Mouse (Mus musculus) heart, postnatal 25 days (tissue): ENCODE results near the gene Ppm1j. TPM values are rescaled to one million over a fixed set of nuclear protein-coding genes. Genes with fewer than 3 reads are reported as not detected.
"Not testable (repeated sequence)": the region's sequence is repeated elsewhere in the genome, so short reads cannot be mapped to it uniquely, and the experiment has no call there.

Experiments used
- DNase-seq: peaks from one replicate; pipeline ENCODE4 v3.0.0; 2022; ENCODE audit warnings: low spot score
- intact Hi-C: fragments of 180-260 bp; cut with DNase I; formaldehyde crosslinking; loops from one replicate; pipeline ENCODE4 v1.15.1; 2025
- total RNA-seq, 2 experiments: library from RNA; stranded (reverse); gene quantifications; 2 replicates each; pipeline ENCODE4 v1.2.3; 2021

Gene Ppm1j
- total RNA-seq, 2 experiments from 2014 or later: 22.4 to 26.6 TPM

GRCm38 (mm10) chr3:104801481-104801880 is 20.6 kb downstream of the Ppm1j start:
- DNase-seq: no peak
- intact Hi-C loops: no loop called here

- DNase-seq: no peak
- intact Hi-C loops: no loop called here
These were observed 23.5 kb downstream of the Ppm1j start for GRCm38 (mm10) chr3:104804312-104804711.

GRCm38 (mm10) chr3:104805539-104805938 is 24.7 kb downstream of the Ppm1j start:
- DNase-seq: no peak
- intact Hi-C loops: no loop called here

- no peak for DNase-seq
- intact Hi-C loops: no loop called here
These were observed 30.9 kb downstream of the Ppm1j start for GRCm38 (mm10) chr3:104811752-104812151.

- intact Hi-C loops: no loop called here
These were observed 31.4 kb downstream of the Ppm1j start for GRCm38 (mm10) chr3:104812254-104812653.

GRCm38 (mm10) chr3:104813227-104813626 is 32.4 kb downstream of the Ppm1j start:
- intact Hi-C loops, DNase-seq: not testable (repeated sequence)

More at GRCm38 (mm10) chr3:104812254-104812653, 31.4 kb downstream of the Ppm1j start:
- no peak for DNase-seq

DNA sequence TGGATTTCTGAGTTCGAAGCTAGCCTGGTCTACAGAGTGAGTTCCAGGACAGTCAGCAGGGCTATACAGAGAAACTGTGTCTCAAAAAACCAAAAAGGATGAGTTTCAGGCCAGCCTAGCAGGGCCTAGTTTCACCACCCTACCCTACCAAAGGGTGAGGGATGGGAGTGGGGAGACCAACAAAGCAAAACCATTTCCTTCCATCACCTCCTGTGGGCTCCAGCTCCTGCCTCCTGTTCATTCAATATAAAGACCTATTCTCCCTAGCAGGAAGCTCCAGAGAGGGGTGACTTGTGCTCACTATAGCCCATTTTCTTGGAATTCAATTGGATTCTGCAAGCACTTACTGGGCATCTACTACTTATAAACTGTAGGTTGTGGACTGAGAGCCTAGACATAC is 33.9 kb downstream of the Ppm1j start:
- no peak for DNase-seq
- intact Hi-C loops: no loop called here

- no peak for DNase-seq
- intact Hi-C loops: no loop called here
These were observed 34.5 kb downstream of the Ppm1j start for GRCm38 (mm10) chr3:104815346-104815745.

DNA sequence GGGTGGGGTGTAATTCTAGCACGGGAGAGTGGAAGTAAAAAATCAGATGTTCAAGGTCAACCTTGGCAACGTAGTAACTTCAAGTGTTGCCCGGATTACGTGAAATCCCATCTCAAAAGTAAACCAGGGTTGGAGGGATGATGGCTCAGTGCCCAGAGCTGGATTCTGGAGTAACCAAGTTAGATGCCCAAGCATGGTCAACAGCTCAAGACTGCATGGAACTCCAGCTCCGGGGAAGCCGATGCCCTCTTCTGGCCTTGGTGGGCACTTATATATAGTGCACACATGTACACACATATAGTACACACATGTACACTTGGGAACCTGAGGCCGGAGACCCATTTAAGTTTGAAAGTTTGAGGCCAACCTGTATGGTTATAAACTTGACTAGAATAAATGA is 35.3 kb downstream of the Ppm1j start:
- no peak for DNase-seq
- intact Hi-C loops: no loop called here

DNA sequence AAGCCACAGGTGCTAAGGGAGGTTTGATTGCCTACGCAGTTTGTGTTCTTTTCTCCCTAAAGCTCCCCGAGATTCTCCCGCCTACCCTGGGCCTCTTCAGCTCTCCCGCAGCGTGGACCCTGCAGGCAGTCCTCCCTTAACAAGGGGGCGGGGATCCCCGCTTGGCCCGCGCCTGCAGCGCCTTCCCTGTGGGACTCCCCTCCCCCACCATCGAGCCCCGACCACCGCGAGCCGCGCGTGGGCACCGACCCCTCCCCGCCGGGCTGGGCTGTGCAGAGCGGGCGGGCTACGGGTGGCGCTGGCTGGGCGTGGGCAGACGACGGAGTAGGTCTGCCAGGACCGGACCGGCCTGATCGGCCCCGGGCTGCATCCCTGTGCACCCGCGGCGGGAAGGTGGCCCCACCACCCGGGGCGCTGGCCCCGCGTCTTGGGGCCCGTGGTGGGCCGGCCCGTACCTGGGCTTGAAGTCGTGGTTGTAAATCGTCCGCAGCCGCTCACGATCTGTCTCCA is 36.7 kb downstream of the Ppm1j start:
- DNase-seq: no peak
- intact Hi-C loops: no loop called here

DNA sequence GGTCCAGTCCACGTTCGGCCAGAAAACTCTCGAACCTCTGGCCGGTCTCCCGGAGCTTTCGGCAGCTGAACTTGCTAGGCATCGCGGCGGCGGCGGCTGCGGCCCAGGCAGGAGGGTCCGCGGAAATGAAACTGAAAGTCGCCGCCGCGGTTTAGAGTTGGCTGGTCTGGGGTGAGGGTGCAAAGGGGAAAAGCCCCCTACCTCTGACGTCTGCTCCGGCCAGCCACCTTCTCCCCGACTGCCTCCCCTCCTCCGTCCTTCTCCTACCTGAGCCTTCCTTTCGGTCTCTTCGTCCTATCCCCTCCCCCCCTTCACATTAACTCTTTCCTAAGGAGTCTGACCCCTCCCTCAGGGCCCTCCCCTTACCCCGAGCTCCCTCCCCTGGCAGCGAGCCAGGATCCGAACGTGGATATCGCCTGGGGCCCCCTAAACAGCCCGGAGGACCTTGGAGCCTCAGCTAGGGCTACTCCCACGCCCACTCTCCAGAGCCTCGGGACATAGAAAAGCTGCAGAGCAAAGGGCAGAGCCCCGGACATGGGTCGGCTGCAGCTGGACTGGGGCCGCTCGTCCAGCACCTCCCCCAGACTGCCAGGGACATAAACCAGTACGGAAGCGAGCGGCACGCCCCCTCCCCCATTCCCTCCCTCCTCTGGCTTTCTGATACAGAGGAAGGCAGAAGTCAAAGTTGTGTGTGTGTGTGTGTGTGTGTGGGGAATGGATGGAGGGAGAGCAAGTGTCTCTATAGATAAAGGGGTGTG is 37.3 kb downstream of the Ppm1j start, which contains the start of gene Mov10:
Gene Mov10 (minus strand): TSS at position 573 of the 758 bp plus-strand sequence.
- intact Hi-C loops: loop anchor here (2.0 kb wide), 2 partner anchors 29 to 47 kb away; partner anchors contain the start of genes Capza1, Rhoc and St7l
- DNase-seq: peak; percentile 49

- intact Hi-C loops: loop anchor here (2.0 kb wide), 2 partner anchors 30 to 46 kb away; partner anchors contain the start of genes Capza1, Rhoc and St7l
These were observed 37.9 kb downstream of the Ppm1j start for GRCm38 (mm10) chr3:104818749-104819134.

GRCm38 (mm10) chr3:104820426-104820825 is 39.6 kb downstream of the Ppm1j start:
- no peak for DNase-seq
- intact Hi-C loops: no loop called here

More at GRCm38 (mm10) chr3:104818749-104819134, 37.9 kb downstream of the Ppm1j start:
- no peak for DNase-seq

- DNase-seq: no peak
- intact Hi-C loops: no loop called here
These were observed 41.6 kb downstream of the Ppm1j start for GRCm38 (mm10) chr3:104822413-104822812.

Other genes starting within 250 kb of the Ppm1j start
- 100 to 1,000 TPM; 166 to 175 TPM for gene Slc16a1, start 142.4 kb upstream of the Ppm1j start, total RNA-seq
- 1 to 10 TPM; 2.5 to 3.0 TPM for gene Fam19a3, start 784 bp downstream of the Ppm1j start, total RNA-seq
- gene Rhoc, start 7.3 kb downstream of the Ppm1j start, total RNA-seq: 100 to 1,000 TPM in 1 of 2 experiments, 10 to 100 TPM in 1; 96.9 to 108 TPM
- gene Mov10, start 37.5 kb downstream of the Ppm1j start, total RNA-seq: 1 to 10 TPM; 6.2 to 6.3 TPM
- 10 to 100 TPM; 19.8 to 22.6 TPM for gene St7l, start 82.9 kb downstream of the Ppm1j start, total RNA-seq
- 10 to 100 TPM; 35.4 to 47.2 TPM for gene Capza1, start 83.4 kb downstream of the Ppm1j start, total RNA-seq
- 1 to 10 TPM; 1.0 to 1.9 TPM for gene Wnt2b, start 180.9 kb downstream of the Ppm1j start, total RNA-seq